Mouse (Mus musculus): ENCODE results near the gene Gm36245. TPM values are rescaled to one million over a fixed set of nuclear protein-coding genes. Genes with fewer than 3 reads are reported as not detected.

Gene Gm36245
- total RNA-seq, 2 experiments from 2014 or later = not detected

Other genes with a start within 250 kb of the Gm36245 start
- not detected in 2 replicates for gene Apol7a, start 200.1 kb upstream of the Gm36245 start, total RNA-seq (2014; fragmentation: Nextera tagmentation)
- gene Apol7a, start 200.1 kb upstream of the Gm36245 start, total RNA-seq (2017) = not detected in 2 replicates
- not detected in 2 replicates for gene Apol9a, start 188.1 kb upstream of the Gm36245 start, total RNA-seq (2014; fragmentation: Nextera tagmentation)
- gene Apol9a, start 188.1 kb upstream of the Gm36245 start, total RNA-seq (2017) = not detected in 2 replicates
- not detected in 2 replicates for gene Apol7b, start 151.8 kb upstream of the Gm36245 start, total RNA-seq (2014; fragmentation: Nextera tagmentation)
- gene Apol7b, start 151.8 kb upstream of the Gm36245 start, total RNA-seq (2017) = not detected in 2 replicates
- not detected in 2 replicates for gene Apol10a, start 122.2 kb upstream of the Gm36245 start, total RNA-seq (2014; fragmentation: Nextera tagmentation)
- gene Apol10a, start 122.2 kb upstream of the Gm36245 start, total RNA-seq (2017) = not detected in 2 replicates
- gene Apol11a, start 91.0 kb upstream of the Gm36245 start, total RNA-seq (2014; fragmentation: Nextera tagmentation) = not detected in 2 replicates
- gene Apol11a, start 91.0 kb upstream of the Gm36245 start, total RNA-seq (2017) = not detected in 2 replicates
- gene Apol7c, start 65.9 kb upstream of the Gm36245 start, total RNA-seq (2014; fragmentation: Nextera tagmentation) = not detected in 2 replicates
- gene Apol7c, start 65.9 kb upstream of the Gm36245 start, total RNA-seq (2017) = 0.57 TPM in 1 of 2 replicates, not detected in the other
- gene 1700025B11Rik, start 37.4 kb upstream of the Gm36245 start, total RNA-seq (2014; fragmentation: Nextera tagmentation) = not detected in 2 replicates
- gene 1700025B11Rik, start 37.4 kb upstream of the Gm36245 start, total RNA-seq (2017) = not detected in 2 replicates
- not detected in 2 replicates for gene Apol10b, start 3.1 kb upstream of the Gm36245 start, total RNA-seq (2014; fragmentation: Nextera tagmentation)
- gene Apol10b, start 3.1 kb upstream of the Gm36245 start, total RNA-seq (2017) = not detected in 2 replicates
- not detected in 2 replicates for gene Apol11b, start 44.0 kb downstream of the Gm36245 start, total RNA-seq (2014; fragmentation: Nextera tagmentation)
- not detected in 2 replicates for gene Apol11b, start 44.0 kb downstream of the Gm36245 start, total RNA-seq (2017)
- not detected in 2 replicates for gene Apol7e, start 99.6 kb downstream of the Gm36245 start, total RNA-seq (2014; fragmentation: Nextera tagmentation)
- gene Apol7e, start 99.6 kb downstream of the Gm36245 start, total RNA-seq (2017) = 1.4 TPM in 1 of 2 replicates, not detected in the other
- gene Apol9b, start 129.8 kb downstream of the Gm36245 start, total RNA-seq (2014; fragmentation: Nextera tagmentation) = not detected in 2 replicates
- gene Apol9b, start 129.8 kb downstream of the Gm36245 start, total RNA-seq (2017) = not detected in 2 replicates
- gene Apol8, start 157.7 kb downstream of the Gm36245 start, total RNA-seq (2014; fragmentation: Nextera tagmentation) = not detected in 2 replicates
- gene Apol8, start 157.7 kb downstream of the Gm36245 start, total RNA-seq (2017) = 0.04 TPM in 1 of 2 replicates, not detected in the other
- 199 and 315 TPM in 2 replicates for gene Myh9, start 242.9 kb downstream of the Gm36245 start, total RNA-seq (2014; fragmentation: Nextera tagmentation)
- gene Myh9, start 242.9 kb downstream of the Gm36245 start, total RNA-seq (2017) = 285 and 305 TPM in 2 replicates